Mouse (Mus musculus): ENCODE measurements around the gene Amy2a2. TPM values are rescaled to one million over a fixed set of nuclear protein-coding genes. Genes with fewer than 3 reads are reported as not detected.
"Not testable (repeated sequence)": the region's sequence is repeated elsewhere in the genome, so short reads cannot be mapped to it uniquely, and the experiment has no call there.

The Amy2a2 gene
- not detected for total RNA-seq (2021)

DNA sequence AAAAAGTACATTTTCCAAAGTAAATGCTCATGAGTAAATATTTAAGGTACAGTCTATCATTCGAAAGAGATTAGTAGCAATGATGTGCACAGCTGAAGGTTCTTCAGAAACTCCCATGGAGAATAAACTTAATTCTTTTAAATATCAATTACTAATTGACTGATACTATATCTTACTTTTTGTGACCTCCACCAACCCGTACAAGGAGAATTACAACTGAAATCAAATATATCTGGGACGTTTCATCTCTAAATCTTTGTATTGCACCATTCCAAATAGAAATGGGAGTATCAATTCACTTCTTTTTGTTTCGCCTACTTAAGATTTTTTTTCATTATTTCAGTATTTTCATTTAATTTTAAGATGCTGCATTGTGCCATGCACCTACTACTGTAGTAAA is at the start of gene Amy2a2:
TSS of gene Amy2a2 (minus strand) at position 101 of the 400 bp plus-strand sequence.
- not testable (repeated sequence) for DNase-seq (ENCODE audit: extremely low spot score in 1 of 2, low spot score in 1 of 2)

DNA sequence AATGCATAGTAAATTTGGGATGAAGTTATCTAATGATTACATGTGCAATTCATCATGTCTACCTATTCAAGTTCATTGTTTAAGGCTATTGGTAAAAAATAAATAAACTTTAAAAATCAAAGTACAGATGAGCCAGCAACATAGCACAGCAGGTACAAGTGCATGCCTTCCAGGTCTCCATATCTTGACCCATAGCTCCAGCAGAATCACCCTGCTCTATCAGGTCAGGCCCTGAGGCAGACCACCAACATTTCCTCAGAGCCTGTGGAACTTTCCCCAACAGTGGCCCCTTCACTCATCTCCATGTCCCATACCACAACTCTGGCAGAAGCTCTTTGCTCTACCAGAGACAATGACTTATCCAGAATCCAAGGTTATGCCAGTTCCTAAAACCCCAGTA is 11.0 kb downstream of the Amy2a2 start:
- DNase-seq (ENCODE audit: extremely low spot score in 1 of 2, low spot score in 1 of 2) = not testable (repeated sequence)

DNA sequence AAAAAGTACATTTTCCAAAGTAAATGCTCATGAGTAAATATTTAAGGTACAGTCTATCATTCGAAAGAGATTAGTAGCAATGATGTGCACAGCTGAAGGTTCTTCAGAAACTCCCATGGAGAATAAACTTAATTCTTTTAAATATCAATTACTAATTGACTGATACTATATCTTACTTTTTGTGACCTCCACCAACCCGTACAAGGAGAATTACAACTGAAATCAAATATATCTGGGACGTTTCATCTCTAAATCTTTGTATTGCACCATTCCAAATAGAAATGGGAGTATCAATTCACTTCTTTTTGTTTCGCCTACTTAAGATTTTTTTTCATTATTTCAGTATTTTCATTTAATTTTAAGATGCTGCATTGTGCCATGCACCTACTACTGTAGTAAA is 32.5 kb downstream of the Amy2a2 start, which contains the start of gene Amy2a3:
TSS of gene Amy2a3 (minus strand) at position 101 of the 400 bp plus-strand sequence.
- DNase-seq (ENCODE audit: extremely low spot score in 1 of 2, low spot score in 1 of 2) = not testable (repeated sequence)

DNA sequence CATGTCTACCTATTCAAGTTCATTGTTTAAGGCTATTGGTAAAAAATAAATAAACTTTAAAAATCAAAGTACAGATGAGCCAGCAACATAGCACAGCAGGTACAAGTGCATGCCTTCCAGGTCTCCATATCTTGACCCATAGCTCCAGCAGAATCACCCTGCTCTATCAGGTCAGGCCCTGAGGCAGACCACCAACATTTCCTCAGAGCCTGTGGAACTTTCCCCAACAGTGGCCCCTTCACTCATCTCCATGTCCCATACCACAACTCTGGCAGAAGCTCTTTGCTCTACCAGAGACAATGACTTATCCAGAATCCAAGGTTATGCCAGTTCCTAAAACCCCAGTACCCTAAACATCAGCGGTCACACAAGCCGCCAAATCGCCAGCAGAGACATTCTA is 43.5 kb downstream of the Amy2a2 start:
- not testable (repeated sequence) for DNase-seq (ENCODE audit: extremely low spot score in 1 of 2, low spot score in 1 of 2)

Other genes with a start within 250 kb of the Amy2a2 start
- gene Amy2a5, start 97.8 kb downstream of the Amy2a2 start, total RNA-seq (2021) = under 1 TPM in 1 of 2 experiments, not detected in 1; 0.21 TPM
- gene Amy2a4, start 65.2 kb downstream of the Amy2a2 start, total RNA-seq (2021) = not detected
- gene Amy2a3, start 32.6 kb downstream of the Amy2a2 start, total RNA-seq (2021) = not detected
- gene Amy2a1, start 175.8 kb upstream of the Amy2a2 start, total RNA-seq (2021) = not detected